Mouse (Mus musculus) ovary, adult 18-20 months (tissue): ENCODE data around the gene Bco1.
A peak's percentile ranks its signal among the peaks of the same experiment; 100 is the strongest.

ENCODE experiments used
- DNase-seq: peaks from one replicate; pipeline ENCODE4 v3.0.0; 2022; ENCODE audit warnings: low spot score, mixed read lengths

Bco1 gene

DNA sequence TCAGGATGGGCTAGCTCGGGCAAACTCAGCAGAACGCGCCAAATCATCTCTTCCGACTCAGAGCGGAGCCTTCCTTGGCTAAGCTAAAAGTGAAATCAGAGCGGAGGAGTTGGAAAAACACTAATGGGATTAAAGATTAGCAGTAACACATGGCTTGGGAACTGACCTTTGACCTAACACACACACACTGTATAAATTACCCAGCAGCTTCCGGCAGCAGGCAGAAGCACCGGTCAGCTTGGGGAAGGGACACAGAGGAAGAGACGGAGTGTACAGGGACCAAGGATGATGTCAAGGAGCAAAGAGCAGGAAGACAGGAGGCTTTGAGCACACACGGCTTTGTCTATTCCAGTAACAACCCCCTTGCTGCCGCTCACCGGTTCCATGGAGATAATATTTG, at the start of gene Bco1:
Bco1 (plus strand) TSS at position 208 of the 400 bp plus-strand sequence.
- DNase-seq: no peak

DNA sequence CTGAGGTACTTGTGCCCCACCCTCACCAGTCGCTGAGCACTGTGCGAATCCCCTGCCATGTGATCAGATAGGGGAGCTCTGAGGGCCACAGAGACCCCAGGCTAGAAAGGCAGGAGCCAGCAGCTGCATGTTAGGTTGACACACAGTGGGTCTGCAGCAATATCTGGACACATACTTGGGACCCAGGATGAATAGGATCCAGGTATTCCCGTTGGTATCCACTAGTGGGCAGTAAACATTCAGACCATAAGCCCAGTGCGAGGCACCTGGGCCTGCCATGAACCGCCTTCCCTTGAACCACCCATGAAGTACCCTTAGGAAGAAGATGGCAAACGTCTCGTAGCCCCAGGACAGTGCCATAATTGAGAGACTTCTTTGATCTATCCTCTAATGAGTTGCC, 46.2 kb upstream of the Bco1 start:
- DNase-seq: no peak

DNA sequence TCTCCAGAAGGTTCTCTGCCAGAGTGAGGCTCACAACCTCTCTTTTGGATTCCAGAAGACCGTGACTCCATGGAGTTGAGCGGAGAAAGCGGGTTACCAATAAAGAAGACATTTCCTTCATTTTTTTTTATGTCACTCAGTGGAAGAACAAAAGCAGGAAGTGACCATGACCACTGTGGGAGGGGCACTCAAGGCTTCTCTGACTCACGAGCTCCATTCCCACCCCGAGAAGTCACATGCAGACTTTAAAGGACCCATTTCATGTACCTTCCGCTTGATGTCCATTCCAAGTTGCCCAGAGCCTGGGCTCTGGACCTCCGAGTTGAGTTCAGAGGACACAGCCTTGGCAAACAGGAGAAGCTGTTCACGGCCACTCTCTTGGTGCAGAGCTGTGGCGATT, 44.9 kb upstream of the Bco1 start:
- no peak for DNase-seq

DNA sequence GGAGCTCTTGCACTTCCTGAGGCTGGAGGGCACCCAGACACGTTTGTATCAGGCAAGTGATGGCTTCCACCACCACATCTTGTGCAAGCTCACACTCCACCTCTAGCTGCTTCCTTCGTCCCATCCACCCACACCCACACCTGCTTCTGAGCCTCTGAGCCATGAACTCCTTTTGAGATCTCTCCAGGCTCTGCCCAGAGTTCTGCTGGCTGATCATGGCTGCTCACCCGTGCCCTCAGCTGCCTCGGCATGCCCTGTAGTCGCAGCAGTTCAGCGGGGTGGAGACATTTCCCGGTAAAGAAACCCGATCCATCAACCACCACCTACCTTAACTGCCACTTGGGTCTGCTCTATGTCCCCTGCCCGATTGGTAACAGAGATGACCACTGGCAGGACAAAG, 44.3 kb upstream of the Bco1 start:
- no peak for DNase-seq

DNA sequence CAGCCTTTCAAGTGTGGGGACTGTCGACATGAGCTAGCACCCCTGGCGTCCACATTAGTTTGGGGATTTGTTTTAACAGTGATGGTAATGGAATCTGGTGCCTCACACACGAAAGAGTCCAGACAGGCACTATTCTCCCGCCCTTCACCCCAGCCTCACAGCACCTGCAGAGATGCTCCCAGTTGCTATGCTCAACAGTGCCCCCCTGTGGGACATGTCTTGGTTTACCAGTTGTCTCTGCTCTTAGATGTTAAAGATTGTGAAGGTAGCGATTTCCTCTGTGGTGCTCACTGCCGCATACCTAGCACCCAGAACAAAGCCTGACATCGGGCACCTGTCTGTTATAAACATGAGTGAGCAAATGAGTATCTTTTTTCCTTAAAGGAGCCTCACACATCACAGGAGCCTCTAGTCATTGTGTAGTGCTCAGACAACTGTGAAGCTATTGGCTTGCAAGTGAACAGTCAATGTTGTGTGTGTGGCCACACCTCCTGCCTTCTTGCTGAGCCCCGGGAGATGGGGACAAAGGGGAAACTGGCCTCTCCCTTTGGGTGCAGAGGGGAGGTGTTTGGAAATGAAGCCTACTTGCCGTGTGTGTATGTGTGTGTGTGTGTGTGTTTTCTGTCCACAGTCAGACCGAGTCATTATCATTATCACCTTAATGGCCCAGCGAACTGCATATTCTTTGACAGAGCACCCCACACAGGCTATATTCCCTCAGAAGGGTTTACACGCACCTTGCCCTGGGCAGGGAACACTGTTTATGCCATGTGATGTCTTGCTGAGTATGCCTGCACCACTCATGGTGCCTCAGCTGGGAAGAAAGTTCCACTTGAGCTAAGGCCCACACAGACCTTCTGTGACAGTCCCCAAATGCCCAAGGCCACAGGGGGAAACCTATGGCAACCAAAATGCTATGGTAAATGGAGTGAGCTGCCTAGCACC, 42.2 kb upstream of the Bco1 start:
- DNase-seq: no peak

DNA sequence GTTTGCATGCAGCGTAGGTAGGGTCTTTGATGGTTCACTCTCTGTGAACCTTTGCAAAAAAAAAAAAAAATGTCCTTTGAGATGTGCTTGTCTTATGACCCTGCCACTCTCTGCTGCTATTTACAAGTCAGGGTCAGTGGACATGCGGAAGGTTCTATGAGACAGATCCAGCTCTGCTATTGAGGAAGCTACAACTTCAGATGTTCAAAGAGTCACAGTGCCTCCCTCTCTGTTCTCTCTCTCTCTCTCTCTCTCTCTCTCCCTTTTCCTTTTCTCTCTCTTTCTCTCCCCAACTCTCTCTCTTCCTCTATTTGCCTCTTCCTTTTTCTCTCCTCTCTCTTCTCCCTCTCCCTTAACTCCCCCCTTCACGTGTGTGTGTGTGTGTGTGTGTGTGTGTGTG, 41.5 kb upstream of the Bco1 start:
- DNase-seq: no peak

DNA sequence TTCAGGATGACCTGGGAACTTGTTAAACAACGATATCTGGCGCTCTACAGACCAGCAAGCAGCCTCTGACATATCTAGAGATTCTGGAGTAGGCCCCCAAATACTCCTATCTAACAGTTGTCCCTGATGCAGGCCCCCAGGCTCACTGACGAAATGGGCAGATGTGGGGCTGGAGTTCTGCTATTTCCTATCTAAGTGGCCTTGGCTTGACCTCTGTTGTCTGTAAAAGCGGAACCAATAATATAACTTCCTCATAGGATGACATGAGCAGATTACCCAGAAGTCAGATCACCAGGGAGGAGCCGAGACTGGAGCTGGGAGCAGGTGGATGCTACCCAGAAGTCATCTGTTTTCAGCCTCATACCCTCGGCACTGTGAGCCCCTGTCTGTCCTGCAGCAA, 40.6 kb upstream of the Bco1 start:
- no peak for DNase-seq

DNA sequence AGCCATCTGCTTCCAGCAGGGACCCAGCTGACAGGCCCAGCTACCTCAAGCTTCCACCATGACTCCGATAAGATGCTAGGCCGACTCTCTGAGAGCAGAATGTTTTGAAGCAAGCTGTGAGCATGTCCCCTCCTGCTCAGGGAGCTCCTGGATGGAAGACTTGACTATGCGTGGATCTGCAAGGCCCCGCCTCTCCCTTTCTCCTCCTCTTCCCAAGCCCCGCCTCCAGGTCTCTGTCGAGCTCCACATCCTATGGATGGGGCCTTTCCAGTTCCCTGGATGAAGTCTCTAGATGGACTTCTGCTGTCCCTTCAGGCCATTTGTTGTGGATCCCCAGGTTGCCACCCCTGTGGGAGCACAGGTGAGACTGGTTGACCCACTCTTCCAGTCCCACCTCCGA, 36.6 kb upstream of the Bco1 start:
- no peak for DNase-seq

DNA sequence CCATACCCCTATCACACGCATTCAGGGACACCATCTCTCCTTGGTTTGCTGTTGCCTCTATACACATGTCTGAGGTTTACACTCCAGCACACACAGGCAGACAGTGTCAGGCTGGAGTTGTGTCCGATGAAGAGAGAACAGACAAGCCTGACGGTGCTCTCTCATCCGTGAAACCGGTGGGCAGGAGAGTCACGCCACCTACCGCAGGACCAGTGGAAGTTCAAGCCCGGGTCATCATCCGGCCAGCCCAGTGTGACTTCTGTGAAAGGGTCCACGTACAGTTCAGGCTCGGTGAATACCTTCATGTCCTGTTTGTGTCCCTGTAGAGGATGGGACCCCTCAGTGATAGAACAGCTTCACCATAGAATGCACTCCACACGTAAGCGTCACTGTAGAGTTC, 35.3 kb upstream of the Bco1 start:
- DNase-seq: no peak

DNA sequence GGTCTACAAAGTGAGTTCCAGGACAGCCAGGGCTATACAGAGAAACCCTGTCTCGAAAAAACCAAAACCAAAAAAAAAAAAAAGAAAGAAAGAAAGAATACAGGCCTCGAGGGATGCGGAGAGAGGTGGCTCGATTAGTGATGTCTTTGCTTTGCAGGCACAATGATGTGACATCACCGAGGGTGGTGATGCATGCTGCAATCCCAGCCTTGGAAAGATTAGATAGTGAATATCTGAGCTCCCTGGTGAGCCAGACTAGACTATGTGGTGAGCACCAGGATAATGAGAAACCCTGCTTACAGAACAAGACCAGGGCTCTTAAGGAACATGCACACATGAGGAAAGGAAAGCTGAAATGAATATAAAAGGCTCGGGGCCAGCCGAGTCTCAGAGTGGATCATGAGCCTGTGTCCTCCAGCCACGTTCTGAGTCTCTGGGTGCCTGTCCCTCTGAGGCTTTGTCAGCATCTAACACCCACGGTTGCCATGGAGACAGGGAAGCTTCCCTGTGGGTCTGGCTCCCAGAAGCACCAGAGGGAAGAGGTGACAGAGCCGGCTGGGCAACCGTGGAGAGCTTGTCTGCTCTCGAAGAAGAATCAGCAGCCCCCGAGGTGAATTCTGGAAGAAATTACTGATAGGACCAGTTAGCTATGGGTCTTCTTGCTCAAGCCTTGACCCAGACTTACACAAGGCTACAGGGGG, 34.3 kb upstream of the Bco1 start:
- peak; percentile 16 for DNase-seq

DNA sequence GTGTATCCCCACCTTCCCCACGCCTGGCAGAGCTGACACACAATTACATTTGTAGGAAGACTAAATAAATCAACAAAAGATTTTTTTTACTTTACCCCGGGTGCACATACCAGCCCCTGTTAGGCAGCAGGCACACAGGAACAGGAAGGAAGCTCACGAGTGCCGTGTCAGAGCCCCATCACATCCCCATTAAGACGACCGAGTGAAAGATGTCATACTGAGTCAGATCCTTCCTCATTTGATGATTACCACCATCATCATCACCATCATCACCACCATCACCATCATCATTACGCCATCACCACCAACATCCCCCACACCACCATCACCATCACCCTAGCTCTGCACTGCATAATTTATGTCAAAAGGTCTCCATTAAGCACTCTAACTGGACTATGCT, 28.7 kb upstream of the Bco1 start:
- DNase-seq: no peak

DNA sequence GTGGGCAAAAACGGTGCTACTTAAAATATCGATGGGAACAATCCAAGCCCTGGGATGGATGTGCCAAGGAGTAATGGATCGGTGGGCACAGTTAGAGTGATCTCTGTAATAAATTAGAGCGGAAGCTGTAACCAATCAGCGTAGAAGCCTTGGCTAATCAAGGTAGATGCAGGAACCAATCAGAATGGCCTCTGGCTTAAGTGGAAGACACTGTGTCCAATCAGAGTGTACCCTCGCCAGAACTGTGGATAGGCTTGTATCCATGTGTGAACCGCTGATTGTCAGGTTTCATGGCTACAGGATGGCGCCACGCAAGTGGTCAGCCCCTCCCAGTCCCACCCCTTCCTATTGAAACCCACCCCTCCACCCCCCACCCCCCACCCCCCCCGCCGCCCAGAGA, 28.3 kb upstream of the Bco1 start:
- no peak for DNase-seq

DNA sequence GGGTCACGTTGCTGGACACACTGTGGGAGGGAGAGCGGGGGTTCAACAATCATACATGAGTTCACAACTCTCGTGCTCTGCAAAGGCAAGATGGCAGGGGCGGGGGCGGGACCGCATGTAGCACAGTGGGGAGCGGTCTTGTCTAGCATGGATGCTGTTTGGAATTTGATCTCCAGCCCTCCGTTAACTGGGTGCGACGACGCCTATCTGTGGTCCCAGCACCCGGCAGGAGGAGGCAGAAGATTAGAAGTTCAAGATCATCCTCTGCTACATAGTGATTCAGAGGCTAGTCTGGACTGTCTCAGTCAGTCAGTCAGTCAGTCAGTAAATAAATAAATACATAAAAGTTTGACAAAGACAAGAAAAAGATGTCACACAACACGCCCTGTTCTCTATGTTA, 27.4 kb upstream of the Bco1 start:
- no peak for DNase-seq

DNA sequence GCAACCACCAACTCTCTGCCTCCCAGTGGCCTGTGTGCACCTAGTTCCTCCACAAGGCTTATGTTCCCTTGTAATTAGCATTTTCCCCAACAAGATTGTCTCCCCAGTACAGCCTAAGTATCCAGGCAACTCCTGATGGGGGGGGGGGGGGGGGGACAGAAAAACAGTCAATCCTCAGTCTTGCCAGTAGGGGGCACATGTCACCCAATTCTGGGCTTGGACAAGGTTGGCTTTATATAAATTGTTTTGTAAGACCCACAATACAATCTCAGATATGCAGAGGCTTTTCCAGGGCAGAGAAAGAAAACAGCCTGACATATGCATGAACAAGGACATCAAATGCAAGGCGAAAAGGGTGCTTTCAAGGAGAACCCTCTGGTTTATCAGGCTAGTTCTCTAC, 25.9 kb upstream of the Bco1 start:
- DNase-seq: no peak

DNA sequence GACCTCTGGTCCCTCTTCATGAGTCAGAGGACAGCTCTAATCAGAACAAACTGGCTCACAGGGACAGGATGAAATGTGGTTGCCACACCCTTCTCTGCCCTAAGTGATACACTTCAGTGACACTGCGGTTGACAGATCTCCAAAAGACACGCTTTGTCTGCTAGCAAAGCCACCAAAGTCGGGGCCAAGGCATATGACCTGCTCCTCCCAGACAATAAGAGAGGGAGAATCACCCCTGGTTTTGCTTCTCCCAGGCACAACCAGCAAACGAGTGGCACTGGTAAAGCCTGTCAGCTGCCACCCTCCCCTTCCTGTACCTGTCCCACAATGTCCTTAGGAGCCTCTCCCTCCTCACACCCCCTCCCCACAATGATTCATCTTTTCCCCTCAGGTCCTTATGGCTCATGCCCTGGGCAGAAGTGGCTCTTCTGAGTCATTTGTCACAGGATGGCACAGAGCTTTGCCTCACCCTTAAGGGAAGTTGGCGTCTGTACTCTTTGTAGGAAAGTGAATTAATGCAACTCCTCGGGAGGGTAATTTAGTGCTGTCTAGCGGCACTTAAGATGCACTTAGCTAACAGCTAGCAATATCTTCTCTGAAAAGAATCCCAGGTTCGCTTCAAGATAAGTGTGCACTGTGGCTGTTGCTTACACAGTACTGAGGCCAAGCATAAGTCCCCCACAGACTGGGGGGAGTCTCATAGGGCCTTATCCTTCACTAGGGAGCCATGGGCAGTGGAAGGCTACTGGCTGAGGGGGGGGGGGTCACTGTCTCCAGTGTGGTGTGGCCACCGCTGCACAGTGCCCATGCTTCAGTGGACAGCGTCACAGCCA, 21.1 kb upstream of the Bco1 start:
- DNase-seq: no peak

DNA sequence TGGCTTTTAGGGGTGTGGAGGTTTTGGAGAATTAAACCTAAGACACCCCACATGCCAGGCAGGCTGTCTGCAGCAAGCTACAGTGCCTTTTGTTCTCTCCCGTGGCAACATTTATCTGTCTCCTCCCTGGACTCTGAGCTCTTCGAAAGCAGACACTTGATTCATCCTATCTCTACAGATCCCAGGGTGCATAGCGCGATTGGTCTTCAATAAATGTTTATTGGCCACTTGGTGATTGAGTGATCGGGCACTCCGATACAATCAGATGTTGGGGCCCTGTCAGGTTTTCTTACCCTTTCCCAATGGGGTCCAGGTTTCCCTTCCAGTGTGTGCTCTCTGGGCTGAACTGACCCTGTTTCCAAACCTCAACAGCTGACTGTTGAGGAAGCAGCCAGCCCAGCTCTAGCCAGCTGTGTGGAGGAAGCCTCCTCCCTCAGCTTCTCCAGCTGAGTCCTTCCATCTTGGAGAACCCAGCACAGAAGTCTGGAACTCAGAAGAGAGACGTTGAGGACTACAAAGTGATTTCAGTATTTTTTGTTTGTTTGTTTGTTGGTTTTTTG, 17.2 kb upstream of the Bco1 start:
- DNase-seq: no peak

DNA sequence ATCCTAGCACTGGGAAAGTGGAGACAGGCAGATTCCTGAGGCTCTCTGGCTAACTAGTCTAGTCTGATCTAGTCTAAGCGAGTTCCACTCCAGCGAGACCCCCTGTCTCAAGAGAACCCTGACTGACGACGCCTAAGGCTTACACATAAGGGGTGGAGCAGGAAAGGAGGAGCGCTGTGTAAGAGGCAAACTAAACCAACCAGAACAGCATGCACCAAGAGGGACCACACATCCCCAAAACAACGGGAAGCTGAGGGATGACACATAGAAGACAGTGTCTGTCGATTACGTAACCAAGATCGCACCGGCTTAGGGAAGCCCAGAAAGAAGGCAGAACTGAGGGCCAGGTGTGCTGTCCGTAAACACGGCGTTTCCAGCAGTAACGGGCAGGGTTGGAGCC, 16.0 kb upstream of the Bco1 start:
- no peak for DNase-seq

DNA sequence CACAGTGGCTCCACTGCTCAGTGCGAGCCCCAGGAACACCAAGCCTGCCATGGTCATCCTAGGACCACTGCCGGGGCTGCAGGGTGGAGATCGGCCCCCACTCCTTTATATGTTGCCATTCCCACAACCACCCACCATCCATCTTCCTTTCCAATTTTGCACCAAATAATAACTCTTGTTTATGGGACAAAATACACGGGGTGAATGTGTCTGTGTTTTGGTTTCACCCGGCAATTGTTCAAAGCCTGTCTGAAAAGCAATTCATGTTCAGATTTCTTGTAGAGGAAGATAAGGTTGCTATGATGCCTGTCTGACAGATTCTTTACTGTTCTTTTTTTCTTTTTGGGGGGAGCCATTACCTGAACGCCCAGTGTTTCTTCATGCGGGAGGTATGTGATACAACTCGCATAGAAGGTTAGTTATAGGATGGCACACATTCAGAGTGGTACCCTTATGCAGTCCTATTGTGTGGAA, 13.2 kb upstream of the Bco1 start, which contains the start of gene Pkd1l2:
Pkd1l2 (minus strand) TSS at position 51 of the 474 bp plus-strand sequence.
- DNase-seq: no peak

DNA sequence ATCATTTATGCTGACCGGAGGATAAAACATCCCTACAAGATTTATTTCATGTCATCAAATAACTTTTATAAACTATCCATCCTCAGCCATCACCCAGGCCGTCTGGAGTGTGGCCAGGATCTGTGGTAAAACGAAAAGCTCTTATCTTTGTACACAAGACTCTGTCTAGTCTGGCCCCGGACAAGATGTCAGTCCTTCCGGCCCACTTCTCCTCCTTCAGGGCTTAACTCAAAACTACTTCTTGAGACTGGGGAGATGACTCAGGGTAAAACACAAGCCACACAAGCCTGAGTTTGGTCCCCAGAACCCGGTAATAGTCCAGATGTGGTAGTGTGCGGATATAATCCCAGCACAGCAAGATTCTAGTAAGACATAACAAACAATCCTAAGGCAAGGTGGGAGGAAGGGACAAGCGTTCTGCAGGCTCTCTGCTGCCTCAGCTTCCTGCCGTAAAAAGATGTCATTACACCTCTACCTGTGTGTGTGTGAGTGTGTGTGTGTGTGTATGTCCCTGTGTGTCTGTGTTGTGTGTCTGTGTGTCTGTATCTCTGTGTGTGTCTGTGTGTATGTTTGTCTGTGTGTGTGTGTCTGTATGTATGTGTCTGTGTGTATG, 12.6 kb upstream of the Bco1 start:
- no peak for DNase-seq

DNA sequence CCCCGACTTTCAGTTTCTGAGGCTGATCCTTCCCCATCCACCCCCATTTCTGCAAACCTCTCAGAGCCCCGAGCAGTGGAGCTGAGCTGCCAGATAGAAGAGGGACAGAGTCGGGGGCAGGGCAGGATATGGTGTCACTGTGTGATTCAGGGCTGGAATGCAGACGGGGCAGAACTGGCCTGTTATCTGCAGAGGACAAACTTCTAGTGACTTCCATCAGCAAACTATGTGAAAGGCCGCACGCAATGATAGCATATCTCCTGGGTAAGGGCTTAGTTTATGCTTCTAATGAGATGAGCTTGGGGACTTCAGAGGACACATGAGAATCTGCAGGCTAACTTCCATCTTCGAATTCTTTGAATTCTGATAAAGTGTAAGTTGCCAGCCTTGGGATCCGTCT, 10.1 kb upstream of the Bco1 start:
- peak; percentile 21 for DNase-seq

DNA sequence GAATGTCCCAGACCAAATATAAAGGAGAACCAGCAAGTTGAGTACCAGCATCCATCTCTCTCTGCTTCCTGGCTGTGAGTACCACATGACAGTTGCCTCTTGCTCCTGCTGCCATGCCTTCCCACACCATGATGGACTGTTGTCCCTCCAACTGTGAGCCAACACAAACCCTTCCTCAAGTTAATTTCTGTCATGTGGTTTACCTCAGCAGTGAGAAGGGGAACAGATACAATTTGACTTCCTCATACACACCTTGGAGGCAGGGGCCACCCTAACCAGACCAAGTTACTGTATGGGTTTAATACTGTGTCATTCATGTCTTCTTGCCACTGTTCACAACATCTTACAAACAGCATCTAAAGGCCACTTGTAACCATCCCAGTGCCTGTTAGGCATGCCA, 8.6 kb upstream of the Bco1 start:
- no peak for DNase-seq

DNA sequence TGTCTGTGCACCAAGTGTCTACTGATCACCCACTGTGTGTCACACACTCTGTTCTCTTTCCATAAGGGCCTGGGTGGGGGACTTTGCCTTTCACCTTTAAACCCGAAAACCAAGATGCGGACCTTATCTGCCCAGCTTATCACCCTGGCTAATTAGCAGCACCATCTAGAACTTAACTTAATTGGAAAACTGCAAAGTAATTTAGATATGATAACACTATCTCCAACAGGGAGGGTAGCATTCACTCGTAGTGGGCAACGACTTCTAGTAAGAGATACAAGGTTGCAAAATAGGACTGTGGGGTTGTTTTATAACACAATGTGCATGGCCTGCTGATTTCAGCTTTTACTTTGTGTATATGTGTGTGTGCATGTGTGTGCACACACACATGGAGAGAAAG, 5.9 kb upstream of the Bco1 start:
- DNase-seq: no peak
